Mouse (Mus musculus): ENCODE results near the gene Efcab2.
"Not testable (repeated sequence)": the region's sequence is repeated elsewhere in the genome, so short reads cannot be mapped to it uniquely, and the experiment has no call there.

The Efcab2 gene

GRCm38 (mm10) chr1:178405445-178405911 lies 407 bp upstream of the Efcab2 start:
- DNase-seq, result peak; percentile 69

- no peak for DNase-seq
Observed at GRCm38 (mm10) chr1:178406765-178407645, 1.1 kb downstream of the Efcab2 start.

GRCm38 (mm10) chr1:178407651-178408050 lies 1.8 kb downstream of the Efcab2 start:
- no peak for DNase-seq

- no peak for DNase-seq
Observed at GRCm38 (mm10) chr1:178408901-178409361, 3.0 kb downstream of the Efcab2 start.

- not testable (repeated sequence) for DNase-seq
Observed at GRCm38 (mm10) chr1:178413367-178413766, 7.5 kb downstream of the Efcab2 start.

GRCm38 (mm10) chr1:178419608-178420007 lies 13.7 kb downstream of the Efcab2 start:
- no peak for DNase-seq

GRCm38 (mm10) chr1:178423662-178424061 lies 17.8 kb downstream of the Efcab2 start:
- no peak for DNase-seq

- no peak for DNase-seq
Observed at GRCm38 (mm10) chr1:178431619-178432444, 25.9 kb downstream of the Efcab2 start.

- DNase-seq, result no peak
Observed at GRCm38 (mm10) chr1:178433619-178434018, 27.7 kb downstream of the Efcab2 start.

- DNase-seq, result no peak
Observed at GRCm38 (mm10) chr1:178444407-178444806, 38.5 kb downstream of the Efcab2 start.

GRCm38 (mm10) chr1:178447036-178447435 lies 41.2 kb downstream of the Efcab2 start:
- DNase-seq, result no peak

- DNase-seq, result no peak
Observed at GRCm38 (mm10) chr1:178448271-178448744, 42.4 kb downstream of the Efcab2 start.

GRCm38 (mm10) chr1:178449172-178449571 lies 43.3 kb downstream of the Efcab2 start:
- peak; percentile 65 for DNase-seq

- no peak for DNase-seq
Observed at GRCm38 (mm10) chr1:178449933-178450332, 44.0 kb downstream of the Efcab2 start.

GRCm38 (mm10) chr1:178454125-178454524 lies 48.2 kb downstream of the Efcab2 start:
- no peak for DNase-seq

- no peak for DNase-seq
Observed at GRCm38 (mm10) chr1:178455120-178455519, 49.2 kb downstream of the Efcab2 start.

GRCm38 (mm10) chr1:178458029-178458428 lies 52.1 kb downstream of the Efcab2 start:
- no peak for DNase-seq

GRCm38 (mm10) chr1:178463712-178464111 lies 57.8 kb downstream of the Efcab2 start:
- DNase-seq, result peak; percentile 80

GRCm38 (mm10) chr1:178464140-178464539 lies 58.3 kb downstream of the Efcab2 start:
- no peak for DNase-seq

- no peak for DNase-seq
Observed at GRCm38 (mm10) chr1:178467594-178467993, 61.7 kb downstream of the Efcab2 start.

- DNase-seq, result no peak
Observed at GRCm38 (mm10) chr1:178468280-178468679, 62.4 kb downstream of the Efcab2 start.

GRCm38 (mm10) chr1:178483854-178484253 lies 78.0 kb downstream of the Efcab2 start:
- no peak for DNase-seq

GRCm38 (mm10) chr1:178485138-178485867 lies 79.4 kb downstream of the Efcab2 start:
- DNase-seq, result no peak

Data from right cerebral cortex, postnatal 14 days (tissue).